Mouse (Mus musculus) liver, embryonic 12.5 days (tissue): ENCODE measurements around the gene Aarsd1. TPM values are rescaled to one million over a fixed set of nuclear protein-coding genes. Genes with fewer than 3 reads are reported as not detected.
"Not testable (repeated sequence)": the region's sequence is repeated elsewhere in the genome, so short reads cannot be mapped to it uniquely, and the experiment has no call there.

Experiments
- ATAC-seq: fragments of 200-750 bp; cut with Nextera tagmentation; 2 replicates; pipeline ENCODE4 v1.8.0; 2017; ENCODE audit warnings: moderate number of reproducible peaks, mild to moderate bottlenecking, moderate library complexity
- H3K27ac ChIP-seq: fragments of 300-500 bp; sonication (generic); 2 replicates; pipeline ENCODE4 v1.5.1; 2016; ENCODE audit warnings: mild to moderate bottlenecking
- H3K27me3 ChIP-seq: fragments of 300-500 bp; sonication (generic); replicated peaks from 2 replicates; pipeline ENCODE4 v1.6.1; 2016; ENCODE audit warnings: mild to moderate bottlenecking, moderate library complexity
- H3K36me3 ChIP-seq: fragments of 300-500 bp; sonication (generic); 2 replicates; pipeline ENCODE4 v1.6.1; 2016; ENCODE audit warnings: mild to moderate bottlenecking, moderate library complexity
- H3K4me1 ChIP-seq: fragments of 300-500 bp; sonication (generic); 2 replicates; pipeline ENCODE4 v1.6.1; 2016
- H3K4me2 ChIP-seq: fragments of 300-500 bp; sonication (generic); 2 replicates; pipeline ENCODE4 v1.6.1; 2016; ENCODE audit warnings: mild to moderate bottlenecking, moderate library complexity
- H3K4me3 ChIP-seq: fragments of 300-500 bp; sonication (generic); 2 replicates; pipeline ENCODE4 v1.5.1; 2016; ENCODE audit warnings: mild to moderate bottlenecking, moderate library complexity
- H3K9ac ChIP-seq: fragments of 300-500 bp; sonication (generic); 2 replicates; pipeline ENCODE4 v1.6.1; 2016; ENCODE audit warnings: mild to moderate bottlenecking, moderate library complexity
- H3K9me3 ChIP-seq: fragments of 300-500 bp; sonication (generic); replicated peaks from 2 replicates; pipeline ENCODE4 v1.6.1; 2016; ENCODE audit warnings: mild to moderate bottlenecking, moderate library complexity
- WGBS: fragments of 180-500 bp; shearing (Covaris S2); methylation state at CpG from one replicate; pipeline ENCODE4 v1.1.7; 2016; ENCODE audit not compliant: insufficient replicate concordance; 5-methylcytosine and 5-hydroxymethylcytosine counted together
- polyA plus RNA-seq: library from polyadenylated mRNA; unstranded; fragments of >200 nt; fragmentation: Nextera tagmentation; extraction: Ambion mirVana; gene quantifications from 2 replicates; pipeline ENCODE4 v1.2.1, GENCODE M21; 2016

The Aarsd1 gene
- polyA plus RNA-seq, 1 experiment from 2014 or later: 72.7 TPM

DNA sequence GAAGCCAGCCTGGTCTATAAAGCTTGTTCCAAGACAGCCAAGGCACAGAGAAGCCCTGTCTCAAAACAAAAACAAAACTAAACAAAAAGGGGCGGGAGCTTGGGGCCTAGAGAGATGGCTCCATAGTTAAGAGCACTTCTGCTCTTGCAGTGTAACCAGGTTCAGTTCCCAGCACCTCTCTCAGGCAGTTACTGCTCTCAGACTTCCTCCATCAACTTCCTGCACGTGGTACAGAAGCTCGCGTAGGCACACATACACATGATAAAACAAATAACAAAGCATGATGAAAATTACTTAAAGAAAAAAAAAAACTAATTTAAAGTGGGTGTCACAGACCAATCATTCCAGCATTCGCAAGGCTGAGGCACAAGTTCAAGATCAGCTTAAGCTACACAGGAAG lies 2.7 kb upstream of the Aarsd1 start:
- no peak overlapping the region for H3K4me3 ChIP-seq
- no peak overlapping the region for H3K4me2 ChIP-seq
- no peaks in the 10 kb centered on the region for H3K9me3 ChIP-seq
- WGBS: 66% methylated on average over 5 of the region's 5 CpGs
- H3K4me1 ChIP-seq: peaks cover 30% of the 10 kb centered on the region
- H3K27me3 ChIP-seq: no peaks in the 10 kb centered on the region
- no peak overlapping the region for H3K27ac ChIP-seq
- no peaks in the 10 kb centered on the region for H3K36me3 ChIP-seq
- no peak for ATAC-seq
- H3K9ac ChIP-seq: no peak overlapping the region

DNA sequence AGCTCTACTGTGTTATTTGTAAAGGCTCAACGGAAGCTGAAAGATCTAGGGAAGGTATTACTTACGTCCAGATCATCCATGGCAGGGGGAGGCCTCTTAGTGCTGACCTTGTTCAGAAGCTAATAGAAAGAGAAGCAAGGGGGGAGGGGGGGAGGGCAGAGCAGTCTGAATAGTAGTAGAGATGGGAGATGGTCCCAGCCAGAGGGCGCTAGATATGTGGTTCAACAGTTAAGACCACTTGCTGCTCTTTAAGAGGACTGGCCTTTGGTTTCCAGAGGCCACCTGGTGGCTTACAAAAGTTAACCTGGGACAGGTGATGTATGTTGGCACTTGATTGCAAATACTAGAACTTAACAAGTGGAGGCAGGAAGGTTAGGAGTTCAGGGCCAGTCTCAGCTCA lies 2.2 kb upstream of the Aarsd1 start:
- no peaks in the 10 kb centered on the region for H3K27me3 ChIP-seq
- no peak overlapping the region for H3K4me3 ChIP-seq
- peaks cover 28% of the 10 kb centered on the region for H3K4me1 ChIP-seq
- H3K9ac ChIP-seq: no peak overlapping the region
- ATAC-seq: no peak
- H3K36me3 ChIP-seq: no peaks in the 10 kb centered on the region
- H3K27ac ChIP-seq: no peak overlapping the region
- no peak overlapping the region for H3K4me2 ChIP-seq
- no peaks in the 10 kb centered on the region for H3K9me3 ChIP-seq
- WGBS: 32% methylated on average over 3 of the region's 3 CpGs

DNA sequence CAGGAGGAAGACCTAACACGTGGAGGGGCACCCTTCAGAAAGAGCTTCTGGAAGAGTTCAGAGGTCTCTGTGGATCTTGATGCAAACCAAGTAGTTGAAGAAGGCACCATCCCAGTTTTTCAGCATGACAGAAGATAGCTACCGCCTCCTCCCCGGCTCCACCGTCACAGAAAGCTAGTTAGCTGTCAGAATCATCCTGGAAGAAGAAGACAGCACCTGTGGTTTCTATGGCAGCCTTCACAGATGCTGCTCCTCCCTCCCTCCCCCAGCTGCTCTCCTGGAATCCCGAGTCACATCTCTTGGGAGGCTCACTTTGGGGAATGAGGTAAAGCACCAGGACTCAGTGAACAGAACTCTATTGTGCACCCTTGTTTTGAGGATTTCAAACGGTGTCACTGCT lies 1.6 kb upstream of the Aarsd1 start:
- ATAC-seq: no peak
- H3K4me2 ChIP-seq: no peak overlapping the region
- peaks cover 22% of the 10 kb centered on the region for H3K4me1 ChIP-seq
- H3K36me3 ChIP-seq: peaks cover 2% of the 10 kb centered on the region; the same call in 1 of the 2 replicates
- H3K9ac ChIP-seq: no peak overlapping the region
- no peak overlapping the region for H3K4me3 ChIP-seq
- H3K27ac ChIP-seq: no peak overlapping the region
- no peaks in the 10 kb centered on the region for H3K9me3 ChIP-seq
- no peaks in the 10 kb centered on the region for H3K27me3 ChIP-seq
- WGBS: 61% methylated on average over 6 of the region's 6 CpGs

DNA sequence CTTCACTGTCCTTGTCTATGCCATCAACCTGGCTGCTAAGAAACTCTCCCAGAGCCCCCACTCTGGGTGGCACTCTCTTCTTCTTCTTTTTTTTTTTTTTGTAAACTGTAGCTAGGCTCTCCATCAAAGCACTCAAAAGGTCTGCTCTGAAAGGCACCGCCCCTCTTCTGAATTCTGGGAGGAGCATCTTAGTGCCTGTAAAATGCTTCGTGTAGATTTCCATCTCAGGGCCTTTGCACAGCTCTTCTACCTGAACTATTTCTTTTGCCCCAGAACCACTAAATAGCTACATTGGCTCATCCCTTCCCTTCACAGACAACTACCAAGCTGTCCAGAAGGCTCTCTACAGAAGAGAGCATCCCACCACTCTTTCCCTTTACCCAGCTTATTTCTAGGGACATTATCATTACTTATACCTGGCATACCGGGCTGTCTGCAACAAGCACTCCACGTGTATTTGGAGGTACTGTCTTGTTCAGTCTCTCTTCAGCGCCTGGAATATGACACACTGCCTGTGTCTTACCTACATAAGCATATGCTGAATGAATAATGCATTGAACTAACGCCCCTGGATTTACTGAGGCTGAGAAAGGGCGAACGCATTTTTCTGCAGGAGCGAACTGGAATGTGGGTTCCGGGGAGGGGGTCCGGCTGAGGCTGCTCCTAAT lies 848 bp downstream of the Aarsd1 start:
- Histone ChIP-seq H3K4me1 (peaks cover 21% of the 10 kb centered on the region), H3K36me3 (peaks cover 26% of the 10 kb centered on the region), H3K9me3 (no peaks in the 10 kb centered on the region), H3K27ac (peak overlapping the region; percentile 69), H3K27me3 (no peaks in the 10 kb centered on the region), H3K4me2 (peak overlapping the region; percentile 85), H3K4me3 (peak overlapping the region; percentile 74), H3K9ac (peak overlapping the region; percentile 80)
- WGBS: 3% methylated on average over 11 of the region's 11 CpGs
- peak; percentile 58 for ATAC-seq

DNA sequence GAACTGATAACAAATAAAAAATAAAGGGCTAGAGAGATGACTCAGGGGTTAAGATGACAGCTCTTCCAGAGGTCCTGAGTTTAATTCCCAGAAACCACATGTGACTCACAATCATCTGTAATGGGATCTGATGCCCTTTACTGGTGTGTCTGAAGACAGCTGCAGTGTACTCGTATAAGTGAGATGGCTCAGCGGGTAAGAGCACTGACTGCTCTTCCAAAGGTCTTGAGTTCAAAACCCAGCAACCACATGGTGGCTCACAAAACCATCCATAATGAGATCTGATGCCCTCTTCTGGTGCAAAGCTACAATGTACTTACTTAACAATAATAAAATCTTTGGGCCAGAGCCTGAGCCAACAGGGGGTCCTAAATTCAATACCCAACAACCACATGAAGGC lies 2.1 kb downstream of the Aarsd1 start:
- Histone ChIP-seq H3K4me2 (no peak overlapping the region), H3K9me3 (no peaks in the 10 kb centered on the region), H3K4me3 (no peak overlapping the region), H3K27me3 (no peaks in the 10 kb centered on the region), H3K4me1 (peaks cover 21% of the 10 kb centered on the region), H3K27ac (no peak overlapping the region), H3K36me3 (peaks cover 39% of the 10 kb centered on the region), H3K9ac (no peak overlapping the region)
- no peak for ATAC-seq
- WGBS: 76% methylated on average over 2 of the region's 2 CpGs

DNA sequence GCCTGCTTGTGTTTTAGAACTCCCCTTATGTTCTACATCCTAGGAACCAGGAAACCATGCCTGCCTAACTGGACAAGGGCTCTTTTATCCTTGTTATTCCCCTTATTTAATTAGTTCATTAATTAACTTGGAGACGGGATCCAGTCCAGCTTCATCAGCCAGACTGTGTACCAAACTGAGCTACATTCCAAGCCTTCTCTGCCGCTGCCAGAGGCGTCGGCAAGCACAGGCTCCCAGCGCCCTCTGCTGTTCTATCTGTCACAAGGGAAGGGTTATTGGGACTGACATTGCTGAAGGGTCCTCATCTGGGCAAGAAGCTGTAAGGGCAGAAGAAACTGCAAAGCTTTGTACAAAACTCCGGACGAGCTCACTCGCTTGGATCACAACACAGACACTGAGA lies 22.3 kb downstream of the Aarsd1 start:
- no peak for ATAC-seq
- Histone ChIP-seq H3K9me3 (no peaks in the 10 kb centered on the region), H3K27me3 (peaks cover 16% of the 10 kb centered on the region), H3K9ac (no peak overlapping the region), H3K27ac (no peak overlapping the region), H3K36me3 (no peaks in the 10 kb centered on the region), H3K4me1 (no peaks in the 10 kb centered on the region), H3K4me3 (no peak overlapping the region), H3K4me2 (no peak overlapping the region)
- WGBS: 4% methylated on average over 8 of the region's 8 CpGs

DNA sequence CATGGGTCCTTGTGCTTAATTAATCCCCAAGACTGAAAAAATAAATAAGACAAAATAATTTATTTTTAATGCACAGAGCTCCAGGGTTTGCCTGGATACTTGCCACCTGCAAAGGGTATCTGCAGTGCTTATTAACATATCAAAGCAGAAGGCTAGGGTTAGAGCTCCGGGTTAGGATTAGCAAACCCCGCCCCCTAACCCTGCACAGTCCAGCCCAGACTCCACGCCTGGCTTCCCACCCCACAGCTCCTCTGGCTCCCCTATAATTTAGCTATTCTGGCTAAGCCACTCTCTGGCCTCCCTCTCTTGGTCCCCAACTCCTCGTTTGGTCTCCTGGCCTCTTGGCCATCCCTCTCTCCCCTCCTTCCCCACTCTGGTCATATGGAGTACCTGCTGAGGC lies 35.6 kb downstream of the Aarsd1 start:
- 36% methylated on average over 4 of the region's 4 CpGs for WGBS
- ATAC-seq: no peak
- no peak overlapping the region for H3K27ac ChIP-seq
- no peak overlapping the region for H3K4me3 ChIP-seq
- peaks cover 17% of the 10 kb centered on the region for H3K27me3 ChIP-seq
- no peaks in the 10 kb centered on the region for H3K9me3 ChIP-seq
- no peak overlapping the region for H3K9ac ChIP-seq
- no peak overlapping the region for H3K4me2 ChIP-seq
- no peaks in the 10 kb centered on the region for H3K4me1 ChIP-seq
- H3K36me3 ChIP-seq: no peaks in the 10 kb centered on the region

DNA sequence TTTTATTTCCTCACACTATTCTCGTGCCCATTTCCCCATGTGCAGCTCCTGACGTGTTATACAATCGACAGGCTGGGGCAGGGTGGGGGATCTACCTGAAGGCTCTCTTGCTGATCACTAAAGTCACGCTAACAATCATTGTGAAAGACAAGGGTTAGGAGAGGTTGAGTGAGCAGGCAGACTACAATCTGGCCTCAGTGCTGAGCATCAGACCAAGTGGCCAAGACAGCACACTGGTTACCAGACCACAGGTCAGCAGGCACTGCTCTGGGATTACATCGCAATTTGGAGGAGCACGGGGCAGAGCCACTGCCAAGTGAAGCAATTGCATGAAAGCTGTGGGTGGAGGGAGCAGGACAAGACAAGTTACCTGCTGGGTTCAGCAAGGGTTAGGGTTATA lies 38.5 kb downstream of the Aarsd1 start:
- H3K4me1 ChIP-seq: no peaks in the 10 kb centered on the region
- no peaks in the 10 kb centered on the region for H3K9me3 ChIP-seq
- WGBS: 66% methylated on average over 6 of the region's 6 CpGs
- no peak overlapping the region for H3K27ac ChIP-seq
- no peak overlapping the region for H3K4me2 ChIP-seq
- no peak overlapping the region for H3K9ac ChIP-seq
- H3K4me3 ChIP-seq: no peak overlapping the region
- no peak for ATAC-seq
- no peaks in the 10 kb centered on the region for H3K36me3 ChIP-seq
- H3K27me3 ChIP-seq: peaks cover 30% of the 10 kb centered on the region

DNA sequence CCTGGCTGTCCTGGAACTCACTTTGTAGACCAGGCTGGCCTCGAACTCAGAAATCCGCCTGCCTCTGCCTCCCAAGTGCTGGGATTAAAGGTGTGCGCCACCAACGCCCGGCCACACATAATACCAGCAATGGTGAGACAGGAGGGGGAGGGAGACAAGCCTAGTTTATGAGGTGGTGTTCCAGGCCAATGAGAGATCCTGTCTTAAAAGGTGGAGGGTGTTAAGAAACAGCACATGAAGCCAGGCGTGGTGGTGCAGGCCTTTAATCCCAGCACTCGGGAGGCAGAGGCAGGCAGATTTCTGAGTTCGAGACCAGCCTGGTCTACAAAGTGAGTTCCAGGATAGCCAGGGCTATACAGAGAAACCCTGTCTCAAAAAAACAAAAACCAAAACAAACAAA lies 39.2 kb downstream of the Aarsd1 start:
- H3K4me3 ChIP-seq, H3K9me3 ChIP-seq, ATAC-seq, H3K4me2 ChIP-seq, H3K27ac ChIP-seq, H3K36me3 ChIP-seq, H3K9ac ChIP-seq, H3K4me1 ChIP-seq: not testable (repeated sequence)
- 70% methylated on average over 8 of the region's 8 CpGs for WGBS
- peaks cover 33% of the 10 kb centered on the region for H3K27me3 ChIP-seq

DNA sequence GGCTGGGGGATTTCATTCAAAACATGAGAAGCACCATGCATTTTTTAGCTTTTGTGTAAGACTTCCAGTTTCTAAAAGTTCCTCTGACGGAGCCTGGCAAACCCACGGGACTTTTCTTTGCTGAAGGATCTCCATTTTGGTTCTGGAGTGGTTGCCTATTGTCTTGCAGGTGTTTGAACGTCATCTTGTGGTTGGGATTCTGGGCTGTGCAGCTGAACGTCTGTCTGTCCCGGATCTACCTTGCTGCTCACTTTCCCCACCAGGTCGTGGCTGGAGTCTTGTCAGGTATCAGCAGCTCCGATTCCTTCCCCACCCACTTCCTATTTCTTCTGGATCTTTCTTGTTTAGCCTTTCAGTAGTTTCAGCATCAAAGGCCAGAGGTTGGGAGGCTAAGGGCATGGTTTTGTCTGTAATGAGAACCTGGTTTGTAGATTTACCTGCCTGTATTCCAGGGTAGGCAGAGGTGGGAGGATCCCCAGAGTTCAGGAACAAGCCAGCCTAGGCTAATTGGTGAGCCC lies 42.9 kb downstream of the Aarsd1 start:
- Histone ChIP-seq H3K9me3 (no peaks in the 10 kb centered on the region), H3K4me1 (no peaks in the 10 kb centered on the region), H3K27ac (no peak overlapping the region), H3K4me2 (no peak overlapping the region), H3K36me3 (no peaks in the 10 kb centered on the region), H3K4me3 (no peak overlapping the region), H3K27me3 (peaks cover 45% of the 10 kb centered on the region), H3K9ac (no peak overlapping the region)
- ATAC-seq: no peak
- WGBS: 42% methylated on average over 7 of the region's 7 CpGs

DNA sequence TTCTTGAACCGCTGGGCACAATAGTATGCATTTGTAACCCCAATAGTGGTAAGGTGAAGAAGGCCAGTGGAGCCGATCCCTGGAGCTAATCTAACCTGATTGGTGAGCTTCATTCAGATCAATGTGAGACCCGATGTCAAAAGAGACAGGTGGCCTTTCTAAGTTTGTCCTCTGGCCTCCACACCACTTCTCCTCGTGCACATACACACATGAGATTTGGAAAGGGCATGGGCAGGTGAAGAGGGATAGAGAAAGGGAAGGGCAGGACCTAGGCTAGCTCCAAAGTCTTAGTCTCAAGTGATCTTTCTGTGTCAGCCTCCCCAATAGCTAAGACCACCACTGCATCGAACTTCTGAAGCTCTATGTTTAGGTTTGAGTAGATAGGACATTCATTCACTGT lies 47.3 kb downstream of the Aarsd1 start:
- WGBS: 53% methylated on average over 5 of the region's 5 CpGs
- Histone ChIP-seq H3K36me3 (no peaks in the 10 kb centered on the region), H3K9me3 (no peaks in the 10 kb centered on the region), H3K27ac (no peak overlapping the region), H3K4me2 (no peak overlapping the region), H3K27me3 (peaks cover 22% of the 10 kb centered on the region), H3K4me3 (no peak overlapping the region), H3K9ac (no peak overlapping the region), H3K4me1 (no peaks in the 10 kb centered on the region)
- ATAC-seq: no peak

DNA sequence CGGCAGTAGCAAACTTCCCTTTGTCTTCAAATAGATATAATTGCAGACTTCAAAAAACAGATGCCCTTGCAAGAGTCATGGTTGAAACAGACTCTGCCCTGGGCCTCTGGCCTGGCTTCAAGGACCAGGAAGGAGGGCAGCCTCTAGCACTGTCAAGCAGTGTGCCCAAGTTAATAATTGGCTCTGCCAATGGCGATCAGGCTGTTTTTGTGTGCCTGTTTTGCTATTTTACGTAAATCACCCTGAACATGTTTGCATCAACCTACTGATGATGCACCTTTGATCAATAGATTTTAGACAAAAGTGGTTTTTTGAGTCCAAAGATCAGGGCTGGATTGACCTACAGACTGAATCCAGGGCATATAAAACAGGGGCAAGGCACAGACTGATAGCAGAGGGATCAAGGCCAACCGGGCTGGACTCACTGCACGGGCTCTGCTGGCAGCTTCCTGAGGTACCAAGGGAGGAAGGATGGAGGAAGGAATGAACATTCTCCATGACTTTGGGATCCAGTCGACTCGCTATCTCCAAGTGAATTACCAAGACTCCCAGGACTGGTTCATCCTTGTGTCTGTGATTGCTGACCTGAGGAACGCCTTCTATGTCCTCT lies 50.0 kb downstream of the Aarsd1 start, which contains the start of gene G6pc:
Gene G6pc, plus strand, starts transcription at position 236 of the 610 bp plus-strand sequence.
- H3K9ac ChIP-seq: no peak within 1 kb of the TSS

More for the DNA sequence above, 50.0 kb downstream of the Aarsd1 start, which contains the start of gene G6pc:
- ATAC-seq: no peak
- Histone ChIP-seq H3K27me3 (peaks cover 11% of the 10 kb centered on the region), H3K27ac (no peak within 1 kb of the TSS), H3K4me1 (peaks cover 12% of the 10 kb centered on the region), H3K4me2 (no peak within 1 kb of the TSS), H3K4me3 (no peak within 1 kb of the TSS), H3K9me3 (no peaks in the 10 kb centered on the region), H3K36me3 (no peaks in the 10 kb centered on the region)
- 67% methylated on average over 8 of the region's 8 CpGs for WGBS
